Mouse (Mus musculus): ENCODE data around the gene Hcfc1r1.

DNA sequence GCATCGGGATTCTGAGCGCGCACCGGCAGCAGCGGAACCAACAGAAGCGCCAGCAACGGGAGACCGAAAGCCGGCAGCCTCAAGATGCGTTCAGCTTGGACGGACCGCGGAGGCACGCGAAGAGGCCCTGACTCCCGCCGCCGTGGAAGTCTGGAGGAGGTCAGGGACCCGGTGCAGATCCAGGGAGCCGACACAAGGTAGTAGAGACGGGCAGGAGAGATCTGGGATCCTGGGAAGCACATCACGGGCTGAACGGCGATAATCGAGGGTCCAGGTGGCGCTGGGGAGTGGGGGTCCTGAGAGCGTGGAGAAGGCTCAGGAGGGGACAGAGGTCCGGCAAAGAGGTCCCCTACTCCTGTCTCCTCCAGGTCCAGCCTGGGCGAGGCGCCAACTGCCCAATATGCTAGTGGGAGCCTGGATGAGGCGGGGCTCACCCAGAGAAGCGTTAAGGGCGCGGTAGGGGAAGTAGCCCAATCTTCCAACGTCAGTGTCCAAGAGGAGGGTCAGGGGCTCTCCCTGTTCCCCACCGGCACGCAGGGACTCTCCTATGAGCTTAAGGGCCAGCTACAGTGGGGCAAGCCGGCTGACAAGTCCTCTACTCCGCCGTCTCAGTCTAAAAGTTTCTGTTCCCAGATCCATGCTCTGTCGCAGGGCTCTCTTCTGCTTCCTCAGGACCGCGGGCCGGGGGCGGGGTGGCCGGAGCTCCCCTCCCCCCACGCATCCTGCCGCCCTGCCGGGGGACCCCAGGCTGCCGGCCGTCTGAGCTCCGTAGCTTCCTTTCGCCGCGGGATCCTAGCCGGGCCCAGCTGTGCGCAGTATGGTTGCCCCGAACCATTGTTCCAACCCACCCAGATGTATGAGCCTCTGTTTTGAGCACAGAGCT lies 28.5 kb upstream of the Hcfc1r1 start, which contains the start of gene Mmp25:
- TF ChIP-seq EP300 (IDR thresholded peaks at IDR 0.05; ENCODE audit: insufficient read depth, low read depth, low read length) = no peak
- TF ChIP-seq CTCF (IDR thresholded peaks at IDR 0.05) = no peak

All from heart, adult 2 months (tissue).